Mouse (Mus musculus) C2C12 (cell line): ENCODE data around the gene Ap1ar. TPM values are rescaled to one million over a fixed set of nuclear protein-coding genes. Genes with fewer than 3 reads are reported as not detected.
A peak's percentile ranks its signal among the peaks of the same experiment; 100 is the strongest.

ENCODE experiments used
- H3K27me3 ChIP-seq: one replicate; pipeline ENCODE4 v1.6.1; 2011; ENCODE audit not compliant: control insufficient read depth, insufficient read depth, insufficient read length
- H3K36me3 ChIP-seq: one replicate; pipeline ENCODE4 v1.6.1; 2011; ENCODE audit not compliant: control insufficient read depth, insufficient read depth
- H3K4me3 ChIP-seq: one replicate; pipeline ENCODE4 v1.5.1; 2011; ENCODE audit warnings: mild to moderate bottlenecking, control low read depth; ENCODE audit not compliant: poor library complexity, insufficient read depth, severe bottlenecking
- H3K79me2 ChIP-seq: one replicate; pipeline ENCODE4 v1.6.1; 2011; ENCODE audit not compliant: control insufficient read depth, insufficient read depth
- H3K79me3 ChIP-seq: one replicate; pipeline ENCODE4 v1.6.1; 2011; ENCODE audit warnings: low read depth, control low read depth
- H3ac ChIP-seq: one replicate; pipeline ENCODE3; 2011; ENCODE audit warnings: low read depth; ENCODE audit not compliant: control insufficient read depth, insufficient read length
- CEBPB ChIP-seq: IDR thresholded peaks from one replicate; pipeline ENCODE4 v1.6.1; 2011; ENCODE audit warnings: low read depth, mild to moderate bottlenecking, control low read depth, moderate library complexity
- CTCF ChIP-seq: IDR thresholded peaks from one replicate; pipeline ENCODE4 v1.5.1; 2011; ENCODE audit not compliant: control insufficient read depth, insufficient read depth, insufficient read length
- FOSL1 ChIP-seq: IDR thresholded peaks from one replicate; pipeline ENCODE4 v1.8.0; 2011; ENCODE audit warnings: mild to moderate bottlenecking, low read length; ENCODE audit not compliant: poor library complexity, insufficient read depth, severe bottlenecking
- MAX ChIP-seq: IDR thresholded peaks from one replicate; pipeline ENCODE4 v1.6.1; 2011; ENCODE audit warnings: mild to moderate bottlenecking, control low read depth
- MYOD1 ChIP-seq: IDR thresholded peaks from one replicate; pipeline ENCODE4 v1.6.1; 2011; ENCODE audit warnings: low read depth; ENCODE audit not compliant: control insufficient read depth, insufficient read length
- MYOG ChIP-seq: IDR thresholded peaks from one replicate; pipeline ENCODE4 v1.6.1; 2011; ENCODE audit not compliant: control insufficient read depth, insufficient read length; ENCODE audit errors: extremely low read depth
- USF1 ChIP-seq: IDR thresholded peaks from one replicate; pipeline ENCODE4 v1.6.1; 2011; ENCODE audit warnings: low read depth, mild to moderate bottlenecking, control low read depth, moderate library complexity
- polyA plus RNA-seq: library from polyadenylated mRNA; unstranded; fragments of >200 nt; fragmentation: generic; extraction: Trizol; gene quantifications from one replicate; pipeline ENCODE4 v1.2.1, GENCODE M21; 2012; ENCODE audit warnings: missing spikeins

Ap1ar gene
- polyA plus RNA-seq, 1 experiment: 13.0 TPM

DNA sequence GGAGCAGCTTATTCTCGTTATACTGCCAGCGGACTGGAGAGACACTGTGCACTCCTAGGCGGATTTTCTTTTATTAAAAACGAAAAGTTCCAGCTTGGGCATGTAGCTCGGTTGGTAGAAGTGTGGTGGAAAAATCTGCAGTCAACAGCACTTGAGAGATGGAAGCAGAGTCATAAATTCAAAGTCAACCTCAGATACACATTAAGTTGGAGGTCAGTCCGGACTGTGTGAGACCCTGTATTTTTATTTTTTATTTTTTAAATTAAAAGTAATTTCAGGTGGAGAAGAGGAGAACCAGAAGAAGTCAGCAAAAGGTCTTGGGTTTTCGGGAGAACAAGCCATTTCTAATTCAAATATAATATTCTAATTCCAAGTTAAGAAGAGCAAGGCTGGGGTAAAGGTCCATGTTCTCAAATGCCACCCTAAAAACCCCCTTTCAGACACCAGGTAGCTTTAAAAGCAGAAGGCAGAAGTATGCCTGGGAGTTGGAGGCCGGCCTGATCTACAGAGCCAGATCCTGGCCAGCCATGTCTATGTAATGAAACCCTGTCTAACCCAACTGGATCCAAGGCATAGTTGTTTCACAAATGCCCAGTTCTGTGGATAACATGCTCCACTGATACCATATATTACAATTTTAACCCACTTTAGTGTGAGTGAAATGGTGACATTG is 785 bp upstream of the Ap1ar start:
- Histone ChIP-seq H3K27me3 (no peaks in the 10 kb centered on the region), H3K36me3 (no peaks in the 10 kb centered on the region), H3ac (peak overlapping the region; percentile 18), H3K79me2 (peaks cover 39% of the 10 kb centered on the region), H3K4me3 (peak overlapping the region; percentile 68), H3K79me3 (peaks cover 33% of the 10 kb centered on the region)
- TF ChIP-seq FOSL1 (no peak), USF1 (no peak), CTCF (no peak), MYOD1 (no peak), MAX (no peak), CEBPB (no peak), MYOG (no peak)

DNA sequence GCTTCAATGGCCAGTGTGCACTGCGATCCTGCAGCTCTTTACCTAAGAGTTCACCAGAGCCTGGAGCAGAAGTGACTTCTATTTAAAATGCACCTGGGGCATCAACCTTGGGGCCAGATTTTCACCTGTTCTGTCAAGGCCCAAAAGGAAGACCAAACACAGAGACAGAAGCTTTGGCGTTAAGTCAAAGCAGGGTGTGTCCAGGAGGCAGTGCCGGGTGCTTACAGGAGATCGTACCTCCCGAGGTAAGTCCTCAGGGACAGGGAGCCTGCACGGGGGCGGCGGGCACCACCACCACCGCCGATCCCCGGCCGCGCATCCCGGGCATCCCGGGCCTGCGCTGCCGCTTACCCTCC is 547 bp downstream of the Ap1ar start:
- H3K4me3 ChIP-seq: peak overlapping the region; percentile 68
- TF ChIP-seq MAX (no peak), MYOD1 (no peak), FOSL1 (no peak), USF1 (no peak), CEBPB (no peak), CTCF (no peak), MYOG (no peak)
- peak overlapping the region; percentile 95 for H3ac ChIP-seq
- H3K79me3 ChIP-seq: peaks cover 46% of the 10 kb centered on the region
- no peaks in the 10 kb centered on the region for H3K36me3 ChIP-seq
- H3K79me2 ChIP-seq: peaks cover 52% of the 10 kb centered on the region
- no peaks in the 10 kb centered on the region for H3K27me3 ChIP-seq

DNA sequence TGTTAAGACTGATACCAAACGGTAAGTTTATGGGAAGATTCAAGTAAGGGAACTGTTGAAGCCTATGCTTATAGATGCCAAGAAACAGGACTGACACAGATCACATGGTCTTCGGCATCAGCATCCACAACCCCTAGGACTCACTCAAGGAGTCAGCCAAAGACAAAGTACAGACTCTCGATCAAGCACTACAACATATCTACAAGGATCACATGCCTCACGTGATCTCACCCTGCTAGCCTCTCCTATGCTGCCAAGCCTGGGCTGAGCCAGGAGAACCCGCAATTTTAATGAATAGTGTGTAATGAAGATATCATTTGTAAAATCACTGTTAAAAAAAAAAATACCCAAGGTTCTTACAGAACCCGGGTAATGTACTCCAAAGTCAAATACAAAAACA is 1.7 kb downstream of the Ap1ar start:
- H3K79me3 ChIP-seq: peaks cover 48% of the 10 kb centered on the region
- no peak overlapping the region for H3ac ChIP-seq
- H3K4me3 ChIP-seq: no peak overlapping the region
- H3K36me3 ChIP-seq: no peaks in the 10 kb centered on the region
- TF ChIP-seq FOSL1: no peak
- TF ChIP-seq CTCF: no peak
- no peak for TF ChIP-seq MAX
- no peak for TF ChIP-seq MYOG
- TF ChIP-seq USF1: no peak
- no peak for TF ChIP-seq MYOD1
- no peak for TF ChIP-seq CEBPB
- H3K79me2 ChIP-seq: peaks cover 64% of the 10 kb centered on the region
- H3K27me3 ChIP-seq: no peaks in the 10 kb centered on the region

DNA sequence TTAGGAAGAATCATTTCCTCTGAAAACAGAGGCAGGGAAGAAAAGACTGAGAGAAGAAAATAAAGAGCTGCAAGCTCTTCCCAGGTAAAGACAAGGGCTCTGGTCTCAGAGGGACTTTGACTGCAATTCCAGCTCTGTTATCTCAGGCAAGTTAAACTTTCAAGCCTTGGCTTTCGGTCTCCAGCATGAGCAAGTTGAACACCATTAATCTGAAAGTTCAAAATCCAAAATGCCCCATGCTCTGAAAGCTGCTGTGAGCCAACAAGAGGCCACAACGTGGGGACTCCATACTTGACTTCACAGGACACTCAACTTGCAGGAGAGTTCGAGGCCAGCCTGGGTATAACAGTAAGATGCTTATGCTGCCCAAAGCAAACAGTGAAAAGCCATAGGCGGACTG is 3.3 kb downstream of the Ap1ar start:
- H3K27me3 ChIP-seq: no peaks in the 10 kb centered on the region
- H3K79me2 ChIP-seq: peaks cover 80% of the 10 kb centered on the region
- H3K4me3 ChIP-seq: no peak overlapping the region
- no peaks in the 10 kb centered on the region for H3K36me3 ChIP-seq
- no peak for TF ChIP-seq MAX
- TF ChIP-seq MYOG: no peak
- TF ChIP-seq USF1: no peak
- TF ChIP-seq CEBPB: no peak
- no peak for TF ChIP-seq MYOD1
- no peak for TF ChIP-seq FOSL1
- TF ChIP-seq CTCF: no peak
- H3ac ChIP-seq: no peak overlapping the region
- peaks cover 62% of the 10 kb centered on the region for H3K79me3 ChIP-seq

DNA sequence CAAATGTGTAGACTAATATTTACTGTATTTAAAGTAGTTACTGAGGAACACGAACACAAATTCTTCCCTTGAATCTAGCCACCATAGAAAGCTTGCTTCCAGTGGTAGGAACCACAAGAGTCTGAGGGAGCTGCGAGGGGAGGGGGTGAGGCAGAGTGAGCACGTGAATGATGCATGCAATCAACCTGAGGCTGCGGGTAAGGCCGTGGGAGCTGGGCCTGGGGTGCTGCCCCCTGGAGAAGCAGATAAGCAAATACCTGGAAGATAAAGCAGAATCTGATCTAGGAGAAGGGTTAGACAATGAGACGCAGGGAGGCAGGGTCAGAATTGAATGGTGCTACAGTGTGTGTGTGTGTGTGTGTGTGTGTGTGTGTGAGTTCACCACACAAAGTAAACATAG is 6.2 kb downstream of the Ap1ar start:
- Histone ChIP-seq H3K36me3 (no peaks in the 10 kb centered on the region), H3K79me3 (peaks cover 67% of the 10 kb centered on the region), H3K27me3 (no peaks in the 10 kb centered on the region), H3ac (no peak overlapping the region), H3K79me2 (peaks cover 92% of the 10 kb centered on the region), H3K4me3 (no peak overlapping the region)
- TF ChIP-seq FOSL1: no peak
- TF ChIP-seq MYOD1: no peak
- TF ChIP-seq CEBPB: no peak
- TF ChIP-seq USF1: no peak
- TF ChIP-seq MAX: no peak
- TF ChIP-seq CTCF: no peak
- TF ChIP-seq MYOG: no peak

DNA sequence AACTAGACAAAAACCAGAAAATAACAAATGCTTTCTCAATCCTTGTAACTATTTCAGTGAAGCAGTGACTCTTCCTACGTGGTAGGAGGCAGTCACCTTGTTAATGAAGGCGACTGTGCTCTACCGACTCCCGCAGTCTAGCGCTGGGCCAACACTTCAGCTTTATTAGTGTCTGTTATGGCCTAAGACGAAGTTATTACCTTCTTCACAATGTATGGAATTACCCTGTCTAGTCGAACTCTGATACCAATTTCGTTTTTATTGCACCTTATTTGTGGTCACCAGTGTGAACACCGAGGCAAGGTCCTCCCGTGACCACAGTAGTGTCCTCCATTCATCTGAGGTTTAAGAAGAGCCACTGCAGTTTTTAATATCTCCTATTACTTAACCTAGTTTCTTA is 7.1 kb downstream of the Ap1ar start:
- Histone ChIP-seq H3ac (no peak overlapping the region), H3K79me3 (peaks cover 61% of the 10 kb centered on the region), H3K27me3 (no peaks in the 10 kb centered on the region), H3K36me3 (no peaks in the 10 kb centered on the region), H3K79me2 (peaks cover 92% of the 10 kb centered on the region), H3K4me3 (no peak overlapping the region)
- TF ChIP-seq FOSL1 (no peak), MYOG (no peak)
